Mouse (Mus musculus): ENCODE measurements around the gene Aldh1a3. TPM values are rescaled to one million over a fixed set of nuclear protein-coding genes. Genes with fewer than 3 reads are reported as not detected.

Aldh1a3 gene
- total RNA-seq, 2 experiments from 2014 or later: 1.5 to 2.8 TPM

GRCm38 (mm10) chr7:66421903-66422302 lies 5.4 kb downstream of the Aldh1a3 start:
- DNase-seq (ENCODE audit: low spot score in 2 of 2): no peak
- intact Hi-C loops (cut with DNase I): no loop called here

- intact Hi-C loops (cut with DNase I): no loop called here
- DNase-seq (ENCODE audit: low spot score in 2 of 2): no peak
Observed at GRCm38 (mm10) chr7:66418981-66419380, 8.3 kb downstream of the Aldh1a3 start.

- no peak for DNase-seq (ENCODE audit: low spot score in 2 of 2)
- intact Hi-C loops (cut with DNase I): no loop called here
Observed at GRCm38 (mm10) chr7:66416829-66417228, 10.5 kb downstream of the Aldh1a3 start.

- intact Hi-C loops (cut with DNase I): no loop called here
- no peak for DNase-seq (ENCODE audit: low spot score in 2 of 2)
Observed at GRCm38 (mm10) chr7:66413093-66413492, 14.2 kb downstream of the Aldh1a3 start.

GRCm38 (mm10) chr7:66409433-66409832 lies 17.9 kb downstream of the Aldh1a3 start:
- peak in 1 of 2 experiments; percentile 36 for DNase-seq (ENCODE audit: low spot score in 2 of 2)

GRCm38 (mm10) chr7:66406971-66407370 lies 20.3 kb downstream of the Aldh1a3 start:
- intact Hi-C loops (cut with DNase I): no loop called here
- DNase-seq (ENCODE audit: low spot score in 2 of 2): no peak

More at GRCm38 (mm10) chr7:66409433-66409832, 17.9 kb downstream of the Aldh1a3 start:
- intact Hi-C loops (cut with DNase I): loop anchor here (1.0 kb wide), 1 partner anchor 252 kb away; no protein-coding TSS in a partner anchor

GRCm38 (mm10) chr7:66405951-66406721 lies 21.2 kb downstream of the Aldh1a3 start:
- intact Hi-C loops (cut with DNase I): no loop called here
- DNase-seq (ENCODE audit: low spot score in 2 of 2): no peak

- DNase-seq (ENCODE audit: low spot score in 2 of 2): no peak
- intact Hi-C loops (cut with DNase I): no loop called here
Observed at GRCm38 (mm10) chr7:66405541-66405940, 21.8 kb downstream of the Aldh1a3 start.

GRCm38 (mm10) chr7:66404802-66405201 lies 22.5 kb downstream of the Aldh1a3 start:
- no peak for DNase-seq (ENCODE audit: low spot score in 2 of 2)
- intact Hi-C loops (cut with DNase I): no loop called here

GRCm38 (mm10) chr7:66404141-66404540 lies 23.2 kb downstream of the Aldh1a3 start:
- no peak for DNase-seq (ENCODE audit: low spot score in 2 of 2)
- intact Hi-C loops (cut with DNase I): no loop called here

GRCm38 (mm10) chr7:66402876-66403275 lies 24.4 kb downstream of the Aldh1a3 start:
- no peak for DNase-seq (ENCODE audit: low spot score in 2 of 2)
- intact Hi-C loops (cut with DNase I): no loop called here

GRCm38 (mm10) chr7:66401605-66402004 lies 25.7 kb downstream of the Aldh1a3 start:
- DNase-seq (ENCODE audit: low spot score in 2 of 2): no peak
- intact Hi-C loops (cut with DNase I): no loop called here

- intact Hi-C loops (cut with DNase I): no loop called here
Observed at GRCm38 (mm10) chr7:66397288-66397687, 30.0 kb downstream of the Aldh1a3 start.

GRCm38 (mm10) chr7:66388621-66389532 lies 38.4 kb downstream of the Aldh1a3 start:
- intact Hi-C loops (cut with DNase I): loop anchor here (1.0 to 5.0 kb wide), 2 partner anchors 79 to 287 kb away; no protein-coding TSS in a partner anchor
- peak; percentile 74 to 77 for DNase-seq (ENCODE audit: low spot score in 2 of 2)

More at GRCm38 (mm10) chr7:66397288-66397687, 30.0 kb downstream of the Aldh1a3 start:
- no peak for DNase-seq (ENCODE audit: low spot score in 2 of 2)

GRCm38 (mm10) chr7:66387813-66388521 lies 39.4 kb downstream of the Aldh1a3 start, which contains the start of gene Lrrk1:
Lrrk1 (minus strand) TSS chr7:66388350.
- intact Hi-C loops (cut with DNase I): loop anchor here (5.0 kb wide), 1 partner anchor 286 kb away; no protein-coding TSS in a partner anchor
- DNase-seq (ENCODE audit: low spot score in 2 of 2): no peak

GRCm38 (mm10) chr7:66387419-66387812 lies 39.9 kb downstream of the Aldh1a3 start:
- DNase-seq (ENCODE audit: low spot score in 2 of 2): no peak
- intact Hi-C loops (cut with DNase I): loop anchor here (5.0 kb wide), 1 partner anchor 285 kb away; no protein-coding TSS in a partner anchor

GRCm38 (mm10) chr7:66386411-66386810 lies 40.9 kb downstream of the Aldh1a3 start:
- no peak for DNase-seq (ENCODE audit: low spot score in 2 of 2)
- intact Hi-C loops (cut with DNase I): loop anchor here (5.0 kb wide), 1 partner anchor 284 kb away; no protein-coding TSS in a partner anchor

GRCm38 (mm10) chr7:66385826-66386225 lies 41.5 kb downstream of the Aldh1a3 start:
- intact Hi-C loops (cut with DNase I): loop anchor here (5.0 kb wide), 1 partner anchor 284 kb away; no protein-coding TSS in a partner anchor
- DNase-seq (ENCODE audit: low spot score in 2 of 2): no peak

GRCm38 (mm10) chr7:66384891-66385290 lies 42.4 kb downstream of the Aldh1a3 start:
- DNase-seq (ENCODE audit: low spot score in 2 of 2): no peak
- intact Hi-C loops (cut with DNase I): loop anchor here (5.0 kb wide), 1 partner anchor 283 kb away; no protein-coding TSS in a partner anchor
